ENCODE assay signal across 8 mouse cellular contexts in the genomic region with DNA sequence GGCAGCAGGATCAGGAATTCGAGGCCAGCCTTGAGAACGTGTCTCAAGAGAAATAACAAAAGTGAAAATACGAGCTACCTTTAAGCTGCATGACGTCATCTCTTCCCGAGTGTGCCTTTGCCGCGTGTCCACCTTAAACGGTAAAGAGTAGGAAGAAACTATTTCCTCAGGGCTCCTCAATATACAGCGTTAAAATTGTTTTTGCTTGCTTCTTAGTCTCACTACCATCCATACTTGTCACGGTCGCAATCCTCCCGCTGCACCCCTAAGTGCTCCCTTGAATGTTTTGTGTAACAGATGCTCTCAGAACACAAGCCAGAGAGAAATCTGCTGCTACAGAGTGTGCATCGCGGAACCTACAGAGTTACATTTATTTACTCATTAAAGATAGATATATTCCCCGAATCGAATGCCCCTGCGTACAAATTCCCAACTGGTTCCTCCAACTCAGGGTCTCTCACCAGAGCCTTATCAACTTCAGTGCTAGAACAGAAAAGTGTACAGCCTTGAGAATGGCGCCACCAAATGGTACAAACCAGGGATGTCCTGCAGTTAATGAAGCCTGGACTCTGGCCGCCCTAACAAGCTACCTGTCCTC. TPM values are rescaled to one million over a fixed set of nuclear protein-coding genes. Genes with fewer than 3 reads are reported as not detected.
DNase-seq lines count a peak whose midpoint lies in the region; ATAC-seq lines count a peak whose summit lies in the region.

No protein-coding gene starts in this region.

- DNase-seq in adrenal gland, adult (ENCODE audit: inconsistent age in 2 of 2, low spot score in 1 of 2): peak; percentile 77 to 93
- peak; percentile 87 for DNase-seq in embryo, embryonic 10 days (ENCODE audit: low spot score)
- peak; percentile 49 for DNase-seq in gastrocnemius, postnatal 10 days
- DNase-seq in induced T-regulatory cell, adult 2 months (ENCODE audit: low read depth): peak; percentile 88
- peak; percentile 47 to 54 for DNase-seq in left cerebral cortex, adult 8-10 months (ENCODE audit: low spot score in 2 of 2)
- peak; percentile 79 for DNase-seq in right cerebral cortex, adult 18-20 months
- peak; percentile 78 for DNase-seq in urinary bladder, postnatal 14 days (ENCODE audit: low spot score)

- ATAC-seq in megakaryocyte, adult 5-6 weeks (ENCODE audit: poor library complexity, severe bottlenecking): peak; percentile 71

RNA-seq across cellular contexts. Expression of gene Als2, which starts 0.7 kb away (rescaled TPM):
- 10 to 100 TPM; 20.0 to 24.1 TPM for total RNA-seq in gastrocnemius, postnatal 10 days (2021)
- total RNA-seq in left cerebral cortex, adult 8-10 months (2022): 10 to 100 TPM; 30.2 to 36.6 (median 31.0) TPM
- 2.1 and 3.1 TPM in 2 replicates for total RNA-seq in megakaryocyte, adult 5-6 weeks (2015)
- 4.8 and 5.1 TPM in 2 replicates for total RNA-seq in megakaryocyte, adult 5-6 weeks (2017)

RNA-seq across cellular contexts. Expression of gene Cdk15, which starts 19.0 kb away (rescaled TPM):
- under 1 TPM in 1 of 2 experiments, not detected in 1; 0.21 TPM for total RNA-seq in gastrocnemius, postnatal 10 days (2021)
- total RNA-seq in left cerebral cortex, adult 8-10 months (2022): 1 to 10 TPM in 1 of 4 experiments, under 1 TPM in 3; 0.30 to 1.3 (median 0.66) TPM
- total RNA-seq in megakaryocyte, adult 5-6 weeks (2015): not detected in 2 replicates
- total RNA-seq in megakaryocyte, adult 5-6 weeks (2017): not detected in 2 replicates

Comparison
In these comparisons a context has a peak if more than half of its experiments do, and no peak if none do; other contexts are left out.
1. Peak in every context shown above with its lines: DNase-seq and ATAC-seq.